8 mouse cellular contexts compared by ENCODE assay signal in genomic region chr19:18672498-18672897, GRCm38 (mm10). TPM values are rescaled to one million over a fixed set of nuclear protein-coding genes. Genes with fewer than 3 reads are reported as not detected.
DNase-seq lines count a peak whose midpoint lies in the region; ATAC-seq and TF ChIP-seq lines count a peak whose summit lies in the region.

No protein-coding gene starts in this region.

- TF ChIP-seq EP300 in ES-Bruce4 (IDR thresholded peaks at IDR 0.05; ENCODE audit: insufficient read depth, low read depth, low read length): no peak

- H3K9ac ChIP-seq in heart, embryonic 13.5 days: peak overlapping the region; percentile 63
- peak overlapping the region; percentile 97 for H3K9ac ChIP-seq in ES-Bruce4 (ENCODE audit: low read depth, poor library complexity, severe bottlenecking)
- H3K9ac ChIP-seq in hindbrain, embryonic 12.5 days: no peak overlapping the region
- H3K9ac ChIP-seq in midbrain, embryonic 12.5 days (replicated peaks): no peak overlapping the region

- no peak overlapping the region for H3K27ac ChIP-seq in heart, embryonic 13.5 days (replicated peaks)
- peak overlapping the region; percentile 83 for H3K27ac ChIP-seq in ES-Bruce4 (ENCODE audit: insufficient read depth, low read length)
- no peak overlapping the region for H3K27ac ChIP-seq in hindbrain, embryonic 12.5 days
- no peak overlapping the region for H3K27ac ChIP-seq in midbrain, embryonic 12.5 days (replicated peaks)

- no peak for ATAC-seq in heart, embryonic 13.5 days (ENCODE audit: extremely low read depth, insufficient number of reproducible peaks, low FRiP score, low TSS enrichment)
- no peak for ATAC-seq in hindbrain, embryonic 12.5 days (ENCODE audit: low FRiP score)
- ATAC-seq in midbrain, embryonic 12.5 days (ENCODE audit: low FRiP score, low read depth): no peak

- no peak for TF ChIP-seq CTCF in ES-Bruce4 (IDR thresholded peaks at IDR 0.05; ENCODE audit: low read depth, low read length)

- H3K36me3 ChIP-seq in heart, embryonic 13.5 days: no peaks in the 10 kb centered on the region
- H3K36me3 ChIP-seq in ES-Bruce4 (ENCODE audit: control insufficient read depth, insufficient read depth, low read length, poor library complexity, severe bottlenecking): peaks cover 2% of the 10 kb centered on the region; the same call in 1 of the 2 replicates
- H3K36me3 ChIP-seq in hindbrain, embryonic 12.5 days: no peaks in the 10 kb centered on the region
- no peaks in the 10 kb centered on the region for H3K36me3 ChIP-seq in midbrain, embryonic 12.5 days

- peak overlapping the region; percentile 89 for H3K4me3 ChIP-seq in heart, embryonic 13.5 days
- H3K4me3 ChIP-seq in ES-Bruce4 (ENCODE audit: low read depth, low read length): no peak overlapping the region
- H3K4me3 ChIP-seq in hindbrain, embryonic 12.5 days: no peak overlapping the region
- 0 out of 2 replicates have a peak overlapping the region, but pooled peaks have one; percentile 2 for H3K4me3 ChIP-seq in midbrain, embryonic 12.5 days

- DNase-seq in heart, adult 11 months: no peak
- DNase-seq in urinary bladder, adult 2 months (ENCODE audit: low spot score): no peak
- DNase-seq in kidney, adult 18-20 months: no peak
- DNase-seq in cerebellum, postnatal 25 days: no peak

- H3K4me1 ChIP-seq in heart, embryonic 13.5 days: peaks cover 49% of the 10 kb centered on the region
- no peaks in the 10 kb centered on the region for H3K4me1 ChIP-seq in ES-Bruce4 (ENCODE audit: control insufficient read depth, insufficient read depth, low read length)
- H3K4me1 ChIP-seq in hindbrain, embryonic 12.5 days: peaks cover 21% of the 10 kb centered on the region
- peaks cover 21% of the 10 kb centered on the region for H3K4me1 ChIP-seq in midbrain, embryonic 12.5 days

- H3K27me3 ChIP-seq in heart, embryonic 13.5 days (replicated peaks): no peaks in the 10 kb centered on the region
- H3K27me3 ChIP-seq in ES-Bruce4 (ENCODE audit: control insufficient read depth, insufficient read depth, low read length, poor library complexity, severe bottlenecking): no peaks in the 10 kb centered on the region
- H3K27me3 ChIP-seq in hindbrain, embryonic 12.5 days: no peaks in the 10 kb centered on the region
- no peaks in the 10 kb centered on the region for H3K27me3 ChIP-seq in midbrain, embryonic 12.5 days

- 50% methylated on average over 3 of the region's 3 CpGs for WGBS in heart, embryonic 13.5 days
- WGBS in hindbrain, embryonic 12.5 days: 50% methylated on average over 3 of the region's 3 CpGs
- 76% methylated on average over 3 of the region's 3 CpGs for WGBS in midbrain, embryonic 12.5 days

- no peaks in the 10 kb centered on the region for H3K9me3 ChIP-seq in heart, embryonic 13.5 days
- H3K9me3 ChIP-seq in ES-Bruce4 (replicated peaks; ENCODE audit: control insufficient read depth, insufficient read depth, low read length, poor library complexity, severe bottlenecking): no peaks in the 10 kb centered on the region
- no peaks in the 10 kb centered on the region for H3K9me3 ChIP-seq in hindbrain, embryonic 12.5 days (replicated peaks)
- no peaks in the 10 kb centered on the region for H3K9me3 ChIP-seq in midbrain, embryonic 12.5 days

- H3K4me2 ChIP-seq in heart, embryonic 13.5 days: peak overlapping the region; percentile 89
- peak overlapping the region; percentile 70 for H3K4me2 ChIP-seq in hindbrain, embryonic 12.5 days (replicated peaks)
- H3K4me2 ChIP-seq in midbrain, embryonic 12.5 days (replicated peaks): peak overlapping the region; percentile 74

- no peak for TF ChIP-seq POLR2A in ES-Bruce4 (IDR thresholded peaks at IDR 0.05; ENCODE audit: insufficient read depth, low read length)

RNA-seq across cellular contexts. Expression of gene Carnmt1, which starts 1.9 kb away (rescaled TPM):
- polyA plus RNA-seq in heart, embryonic 13.5 days (2015; fragmentation: Nextera tagmentation; extraction: Ambion mirVana): 21.0 and 22.2 TPM in 2 replicates
- 40.8 and 49.5 TPM in 2 replicates for polyA plus RNA-seq in ES-Bruce4 (2011; ENCODE audit: insufficient read depth, insufficient read length, low read depth, missing spikeins)
- 26.9 and 29.6 TPM in 2 replicates for polyA plus RNA-seq in hindbrain, embryonic 12.5 days (2016; fragmentation: Nextera tagmentation; extraction: Ambion mirVana)
- 25.3 and 26.2 TPM in 2 replicates for polyA plus RNA-seq in midbrain, embryonic 12.5 days (2016; fragmentation: Nextera tagmentation; extraction: Ambion mirVana)
- 9.8 and 10.1 TPM in 2 replicates for polyA plus RNA-seq in urinary bladder, adult 2 months (2012; rRNA removed)

RNA-seq across cellular contexts. Expression of gene D030056L22Rik, which starts 40.5 kb away (rescaled TPM):
- polyA plus RNA-seq in heart, embryonic 13.5 days (2015; fragmentation: Nextera tagmentation; extraction: Ambion mirVana): 21.9 and 26.0 TPM in 2 replicates
- polyA plus RNA-seq in ES-Bruce4 (2011; ENCODE audit: insufficient read depth, insufficient read length, low read depth, missing spikeins): 49.2 and 50.0 TPM in 2 replicates
- polyA plus RNA-seq in hindbrain, embryonic 12.5 days (2016; fragmentation: Nextera tagmentation; extraction: Ambion mirVana): 64.9 and 69.3 TPM in 2 replicates
- 79.1 and 88.4 TPM in 2 replicates for polyA plus RNA-seq in midbrain, embryonic 12.5 days (2016; fragmentation: Nextera tagmentation; extraction: Ambion mirVana)
- 15.6 and 21.1 TPM in 2 replicates for polyA plus RNA-seq in urinary bladder, adult 2 months (2012; rRNA removed)

RNA-seq across cellular contexts. Expression of gene Nmrk1, which starts 40.7 kb away (rescaled TPM):
- polyA plus RNA-seq in heart, embryonic 13.5 days (2015; fragmentation: Nextera tagmentation; extraction: Ambion mirVana): 6.3 and 7.7 TPM in 2 replicates
- polyA plus RNA-seq in ES-Bruce4 (2011; ENCODE audit: insufficient read depth, insufficient read length, low read depth, missing spikeins): 15.9 and 20.4 TPM in 2 replicates
- polyA plus RNA-seq in hindbrain, embryonic 12.5 days (2016; fragmentation: Nextera tagmentation; extraction: Ambion mirVana): 9.2 and 9.9 TPM in 2 replicates
- 5.2 and 6.1 TPM in 2 replicates for polyA plus RNA-seq in midbrain, embryonic 12.5 days (2016; fragmentation: Nextera tagmentation; extraction: Ambion mirVana)
- polyA plus RNA-seq in urinary bladder, adult 2 months (2012; rRNA removed): 12.6 and 14.7 TPM in 2 replicates

RNA-seq across cellular contexts. Expression of gene Ostf1, which starts 40.9 kb away (rescaled TPM):
- 66.5 and 75.0 TPM in 2 replicates for polyA plus RNA-seq in heart, embryonic 13.5 days (2015; fragmentation: Nextera tagmentation; extraction: Ambion mirVana)
- 79.9 and 87.0 TPM in 2 replicates for polyA plus RNA-seq in ES-Bruce4 (2011; ENCODE audit: insufficient read depth, insufficient read length, low read depth, missing spikeins)
- polyA plus RNA-seq in hindbrain, embryonic 12.5 days (2016; fragmentation: Nextera tagmentation; extraction: Ambion mirVana): 45.3 and 46.5 TPM in 2 replicates
- polyA plus RNA-seq in midbrain, embryonic 12.5 days (2016; fragmentation: Nextera tagmentation; extraction: Ambion mirVana): 40.0 and 43.5 TPM in 2 replicates
- polyA plus RNA-seq in urinary bladder, adult 2 months (2012; rRNA removed): 85.0 and 103 TPM in 2 replicates

Comparison
In these comparisons a context has a peak if more than half of its experiments do, and no peak if none do; other contexts are left out.
1. H3K4me3 ChIP-seq: peak in heart, embryonic 13.5 days (single experiment) and midbrain, embryonic 12.5 days (single experiment); none in ES-Bruce4 (single experiment) and hindbrain, embryonic 12.5 days (single experiment).
2. H3K9ac ChIP-seq: peak in heart, embryonic 13.5 days (single experiment) and ES-Bruce4 (single experiment); none in hindbrain, embryonic 12.5 days (single experiment) and midbrain, embryonic 12.5 days (single experiment).
3. Peak in every context shown above with its lines, with median percentiles within 50 percentile points of each other: H3K4me2 ChIP-seq.